Comparison of ENCODE assay signal across 11 mouse cellular contexts in the genomic region with DNA sequence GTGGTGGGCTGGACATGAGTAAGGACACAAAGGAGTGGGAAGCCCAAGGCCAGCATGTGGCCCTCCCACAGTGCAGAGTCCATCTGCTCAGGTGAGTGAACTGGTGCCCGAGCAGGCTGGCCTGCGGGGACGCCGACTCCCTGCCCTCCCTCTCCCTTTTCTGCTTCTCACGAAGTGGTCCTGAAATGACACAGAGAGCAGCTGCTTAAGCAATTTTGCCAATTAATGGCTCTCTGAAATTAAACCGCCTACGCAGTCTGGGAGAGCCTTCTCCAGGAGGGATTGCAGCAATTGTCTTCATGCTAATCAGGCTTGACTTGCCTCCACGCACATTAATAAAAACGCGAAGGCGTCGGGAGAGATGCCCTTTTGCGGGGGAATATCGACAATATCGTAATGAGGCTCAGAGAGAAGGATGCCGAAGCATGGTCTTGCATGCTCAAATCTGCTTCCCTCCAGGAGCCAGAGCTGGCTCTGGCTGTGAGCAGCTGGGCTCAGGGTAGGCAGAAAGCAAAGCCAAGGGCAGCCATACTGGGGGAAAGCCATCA.
A peak's percentile ranks its signal among the peaks of the same experiment; 100 is the strongest.
DNase-seq lines count a peak whose midpoint lies in the region.
"Had no signal": no experiment of that assay in that cellular context is flagged by ENCODE, and none has a peak within 500 bp of the region (broad histone marks: within the 10 kb centered on the region; RNA-seq: fewer than 3 reads in every experiment).

No protein-coding gene starts in this region.

- intact Hi-C loops in left cerebral cortex, postnatal 4 days (cut with DNase I) = no loop called here

- H3K9me3 ChIP-seq in hindbrain, embryonic 10.5 days = no peaks in the 10 kb centered on the region
- H3K9me3 ChIP-seq: embryonic facial prominence, embryonic 12.5 days; heart, embryonic 13.5 days; lung, embryonic 15.5 days had no signal

- peak overlapping the region; percentile 66 for H3K27ac ChIP-seq in hindbrain, embryonic 10.5 days
- H3K27ac ChIP-seq: embryonic facial prominence, embryonic 12.5 days; heart, embryonic 13.5 days; lung, embryonic 15.5 days had no signal

- H3K4me1 ChIP-seq in hindbrain, embryonic 10.5 days (replicated peaks) = peaks cover 16% of the 10 kb centered on the region
- H3K4me1 ChIP-seq: embryonic facial prominence, embryonic 12.5 days; heart, embryonic 13.5 days; lung, embryonic 15.5 days had no signal

- no peaks in the 10 kb centered on the region for H3K36me3 ChIP-seq in hindbrain, embryonic 10.5 days
- H3K36me3 ChIP-seq: embryonic facial prominence, embryonic 12.5 days; heart, embryonic 13.5 days; lung, embryonic 15.5 days had no signal

- DNase-seq in layer of hippocampus, adult 18-20 months (ENCODE audit: low spot score in 2 of 2) = peak; percentile 55 to 59
- no peak for DNase-seq in layer of hippocampus, adult 9-10 months (ENCODE audit: low spot score)
- DNase-seq in hindbrain, embryonic 10.5 days (ENCODE audit: low spot score) = no peak
- DNase-seq in left cerebral cortex, postnatal 4 days = peak; percentile 51
- peak; percentile 54 for DNase-seq in telencephalon, adult 2 months (ENCODE audit: low read depth, low spot score)
- DNase-seq in kidney, postnatal 25 days = no peak
- DNase-seq in spleen, adult 18-20 months = no peak
- DNase-seq in ovary, postnatal 14 days (ENCODE audit: low spot score) = no peak

- no peak overlapping the region for H3K4me3 ChIP-seq in hindbrain, embryonic 10.5 days
- H3K4me3 ChIP-seq: embryonic facial prominence, embryonic 12.5 days; heart, embryonic 13.5 days; lung, embryonic 15.5 days had no signal

- 52% methylated on average over 16 of the region's 16 CpGs for WGBS in hindbrain, embryonic 10.5 days

- peaks cover 30% of the 10 kb centered on the region; the same call in 1 of the 2 replicates for H3K27me3 ChIP-seq in hindbrain, embryonic 10.5 days (ENCODE audit: insufficient read depth, poor library complexity, severe bottlenecking)
- H3K27me3 ChIP-seq: embryonic facial prominence, embryonic 12.5 days had no signal

Comparison
In these comparisons a context has a peak if more than half of its experiments do, and no peak if none do; other contexts are left out.
1. DNase-seq: peak in layer of hippocampus, adult 18-20 months (2 of 2), left cerebral cortex, postnatal 4 days (single experiment) and telencephalon, adult 2 months (single experiment); none in layer of hippocampus, adult 9-10 months (single experiment), hindbrain, embryonic 10.5 days (single experiment), kidney, postnatal 25 days (0 of 2), spleen, adult 18-20 months (0 of 2) and ovary, postnatal 14 days (single experiment).